Mouse (Mus musculus) heart, adult 2 months (tissue): ENCODE measurements around the gene Fars2. TPM values are rescaled to one million over a fixed set of nuclear protein-coding genes. Genes with fewer than 3 reads are reported as not detected.

Source experiments
- DNase-seq, 2 experiments: peaks; one replicate each; pipeline ENCODE4 v3.0.0; 2021
- H3K27ac ChIP-seq: fragments of 200-600 bp; 2 replicates; pipeline ENCODE4 v1.8.1; 2022
- H3K27me3 ChIP-seq: fragments of 200-500 bp; 2 replicates; pipeline ENCODE4 v1.6.1; 2012; ENCODE audit warnings: mild to moderate bottlenecking, low read length, inconsistent platforms, mixed read lengths; ENCODE audit not compliant: control insufficient read depth, insufficient read depth
- H3K36me3 ChIP-seq: fragments of 200-500 bp; 2 replicates; pipeline ENCODE4 v1.6.1; 2012; ENCODE audit warnings: low read length, inconsistent platforms; ENCODE audit not compliant: control insufficient read depth, insufficient read depth
- H3K4me1 ChIP-seq: fragments of 200-500 bp; 2 replicates; pipeline ENCODE4 v1.6.1; 2011; ENCODE audit warnings: low read length; ENCODE audit not compliant: control insufficient read depth, insufficient read depth
- H3K4me3 ChIP-seq: fragments of 200-600 bp; 2 replicates; pipeline ENCODE4 v1.8.1; 2022
- H3K79me2 ChIP-seq: fragments of 200-500 bp; replicated peaks from 2 replicates; pipeline ENCODE4 v1.6.1; 2012; ENCODE audit warnings: mild to moderate bottlenecking, inconsistent platforms, low read length, moderate library complexity, mixed read lengths; ENCODE audit not compliant: control insufficient read depth, insufficient read depth
- H3K9ac ChIP-seq: fragments of 200-500 bp; 2 replicates; pipeline ENCODE4 v1.6.1; 2012; ENCODE audit warnings: low read depth, mild to moderate bottlenecking, control low read depth, inconsistent platforms, low read length, mixed read lengths
- CTCF ChIP-seq: fragments of 200-600 bp; IDR thresholded peaks from 2 replicates; pipeline ENCODE4 v1.8.1; 2022; ENCODE audit warnings: antibody characterized with exemption, mild to moderate bottlenecking, moderate library complexity
- EP300 ChIP-seq: fragments of 200-500 bp; IDR thresholded peaks from 2 replicates; pipeline ENCODE4 v1.6.1; 2011; ENCODE audit warnings: low read depth, low read length, control low read depth; ENCODE audit not compliant: insufficient read depth
- POLR2A ChIP-seq: fragments of 200-500 bp; IDR thresholded peaks from 2 replicates; pipeline ENCODE4 v1.6.1; 2011; ENCODE audit warnings: mild to moderate bottlenecking, low read depth, low read length, control low read depth; ENCODE audit not compliant: insufficient read depth
- WGBS: fragments of 180-500 bp; shearing (Covaris S2); methylation state at CpG from one replicate; pipeline ENCODE4 v1.1.7; 2018; 5-methylcytosine and 5-hydroxymethylcytosine counted together
- intact Hi-C: fragments of 180-260 bp; cut with DNase I; formaldehyde crosslinking; loops from one replicate; pipeline ENCODE4 v1.15.1; 2025
- polyA plus RNA-seq: library from polyadenylated mRNA; depleted of rRNA; stranded (reverse); fragments of >200 nt; gene quantifications from 2 replicates; pipeline ENCODE4 v1.2.3, GENCODE M21; 2012
- total RNA-seq, 2 experiments: library from RNA; stranded (reverse); gene quantifications; 2 replicates each; pipeline ENCODE4 v1.2.3; 2021

The Fars2 gene
- total and polyA plus RNA-seq, 3 experiments: 73.3 to 85.7 (median 77.7) TPM

GRCm38 (mm10) chr13:36222721-36223120 is 105.5 kb downstream of the Fars2 start:
- DNase-seq: no peak
- H3K9ac ChIP-seq: no peak overlapping the region
- H3K36me3 ChIP-seq: no peaks in the 10 kb centered on the region
- H3K4me1 ChIP-seq: no peaks in the 10 kb centered on the region
- no peaks in the 10 kb centered on the region for H3K27me3 ChIP-seq
- peaks cover 1% of the 10 kb centered on the region; the same call in 1 of the 2 replicates for H3K79me2 ChIP-seq
- no peak overlapping the region for H3K27ac ChIP-seq
- H3K4me3 ChIP-seq: no peak overlapping the region
- intact Hi-C loops: loop anchor here (5.0 kb wide), 1 partner anchor 1090 kb away; no protein-coding TSS in a partner anchor
- TF ChIP-seq CTCF: no peak

- Histone ChIP-seq H3K27me3 (no peaks in the 10 kb centered on the region), H3K36me3 (no peaks in the 10 kb centered on the region), H3K27ac (no peak overlapping the region), H3K79me2 (peaks cover 1% of the 10 kb centered on the region; the same call in 1 of the 2 replicates), H3K4me1 (no peaks in the 10 kb centered on the region), H3K9ac (no peak overlapping the region), H3K4me3 (no peak overlapping the region)
- intact Hi-C loops: loop anchor here (5.0 kb wide), 1 partner anchor 1088 kb away; no protein-coding TSS in a partner anchor
- TF ChIP-seq CTCF (no peak), EP300 (no peak), POLR2A (no peak)
- no peak for DNase-seq
- 53% methylated on average over 2 of the region's 2 CpGs for WGBS
These were observed 107.2 kb downstream of the Fars2 start for GRCm38 (mm10) chr13:36224431-36224830.

- TF ChIP-seq POLR2A (no peak), CTCF (no peak), EP300 (no peak)
- Histone ChIP-seq H3K9ac (no peak overlapping the region), H3K4me3 (no peak overlapping the region), H3K79me2 (no peaks in the 10 kb centered on the region), H3K27me3 (no peaks in the 10 kb centered on the region), H3K4me1 (peaks cover 4% of the 10 kb centered on the region), H3K27ac (no peak overlapping the region), H3K36me3 (no peaks in the 10 kb centered on the region; the same call in 1 of the 2 replicates)
- DNase-seq: no peak
- intact Hi-C loops: no loop called here
- WGBS: 26% methylated on average over 1 of the region's 1 CpGs
These were observed 125.0 kb downstream of the Fars2 start for GRCm38 (mm10) chr13:36242261-36242660.

- WGBS: 85% methylated on average over 3 of the region's 3 CpGs
- H3K27ac ChIP-seq: no peak overlapping the region
- intact Hi-C loops: no loop called here
- no peaks in the 10 kb centered on the region; the same call in 1 of the 2 replicates for H3K4me1 ChIP-seq
- no peak overlapping the region for H3K9ac ChIP-seq
- TF ChIP-seq EP300: no peak
- no peak for TF ChIP-seq CTCF
- no peak for TF ChIP-seq POLR2A
- no peak overlapping the region for H3K4me3 ChIP-seq
- DNase-seq: no peak
- H3K79me2 ChIP-seq: no peaks in the 10 kb centered on the region
- no peaks in the 10 kb centered on the region for H3K36me3 ChIP-seq
- H3K27me3 ChIP-seq: no peaks in the 10 kb centered on the region
These were observed 136.7 kb downstream of the Fars2 start for GRCm38 (mm10) chr13:36253936-36254335.

GRCm38 (mm10) chr13:36257213-36257612 is 140.0 kb downstream of the Fars2 start:
- H3K79me2 ChIP-seq: no peaks in the 10 kb centered on the region
- H3K4me3 ChIP-seq: no peak overlapping the region
- DNase-seq: no peak
- TF ChIP-seq POLR2A (no peak), EP300 (no peak), CTCF (no peak)
- no peaks in the 10 kb centered on the region for H3K27me3 ChIP-seq
- intact Hi-C loops: no loop called here
- H3K9ac ChIP-seq: no peak overlapping the region
- no peaks in the 10 kb centered on the region for H3K4me1 ChIP-seq
- no peak overlapping the region for H3K27ac ChIP-seq
- no peaks in the 10 kb centered on the region for H3K36me3 ChIP-seq
- whole genome bisulfite sequencing: 84% methylated on average over 5 of the region's 5 CpGs

- no peaks in the 10 kb centered on the region; the same call in 1 of the 2 replicates for H3K4me1 ChIP-seq
- H3K27me3 ChIP-seq: no peaks in the 10 kb centered on the region
- no peak for DNase-seq
- no peak overlapping the region for H3K27ac ChIP-seq
- intact Hi-C loops: no loop called here
- no peak overlapping the region for H3K4me3 ChIP-seq
- no peak for TF ChIP-seq EP300
- no peak for TF ChIP-seq POLR2A
- TF ChIP-seq CTCF: no peak
- H3K36me3 ChIP-seq: no peaks in the 10 kb centered on the region
- H3K9ac ChIP-seq: no peak overlapping the region
- 96% methylated on average over 1 of the region's 1 CpGs for WGBS
- no peaks in the 10 kb centered on the region for H3K79me2 ChIP-seq
These were observed 142.5 kb downstream of the Fars2 start for GRCm38 (mm10) chr13:36259754-36260153.
